Mouse (Mus musculus) heart, adult 2 months (tissue): Measurements from ENCODE around the gene Il1r1.

ENCODE experiments used
- CTCF ChIP-seq: fragments of 200-600 bp; IDR thresholded peaks from 2 replicates; pipeline ENCODE4 v1.8.1; 2022; ENCODE audit warnings: antibody characterized with exemption, mild to moderate bottlenecking, moderate library complexity
- POLR2A ChIP-seq: fragments of 200-500 bp; IDR thresholded peaks from 2 replicates; pipeline ENCODE4 v1.6.1; 2011; ENCODE audit warnings: mild to moderate bottlenecking, low read depth, low read length, control low read depth; ENCODE audit not compliant: insufficient read depth

DNA sequence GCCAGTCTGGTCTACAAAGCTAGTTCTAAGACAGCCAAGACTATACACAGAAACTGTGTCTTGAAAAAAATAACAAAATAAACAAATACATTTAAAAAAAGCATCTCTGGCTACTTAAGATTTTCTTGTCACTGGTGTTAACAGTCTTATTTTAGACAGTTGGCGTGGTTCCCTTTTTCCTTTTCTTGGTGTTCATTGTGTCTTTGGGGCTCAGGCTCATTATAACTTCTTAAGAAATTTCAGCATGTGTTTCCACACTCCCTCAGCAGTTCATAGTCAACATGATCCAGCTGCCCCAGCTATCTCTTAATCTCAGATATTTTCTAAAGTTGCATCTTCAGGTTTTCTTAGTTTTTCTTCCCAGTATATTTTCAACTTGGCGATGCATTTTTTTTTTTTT is 67.4 kb downstream of the Il1r1 start:
- TF ChIP-seq CTCF (no peak), POLR2A (no peak)
